Mouse (Mus musculus): ENCODE results near the gene Map3k13. TPM values are rescaled to one million over a fixed set of nuclear protein-coding genes. Genes with fewer than 3 reads are reported as not detected.

The Map3k13 gene
- total and polyA plus RNA-seq, 2 experiments from 2014 or later, result 3.0 to 8.7 TPM

- H3K4me1 ChIP-seq (ENCODE audit: insufficient read depth), result peaks cover 12% of the 10 kb centered on the region; the same call in 1 of the 2 replicates
- H3K4me2 ChIP-seq (ENCODE audit: low read depth), result no peak overlapping the region
- WGBS, result 88% methylated on average over 3 of the region's 3 CpGs
- no peak overlapping the region for H3K4me3 ChIP-seq (ENCODE audit: low read depth, low read length)
- DNase-seq, result no peak
- H3K27ac ChIP-seq (ENCODE audit: low read depth, low read length), result no peak overlapping the region
- no peak for ATAC-seq
- no peaks in the 10 kb centered on the region for H3K27me3 ChIP-seq (ENCODE audit: insufficient read depth, low read length)
- H3K9ac ChIP-seq, result no peak overlapping the region
- no peak for TF ChIP-seq CTCF (IDR thresholded peaks at IDR 0.05; ENCODE audit: low read depth)
- H3K36me3 ChIP-seq (ENCODE audit: insufficient read depth), result no peaks in the 10 kb centered on the region
- no peaks in the 10 kb centered on the region for H3K9me3 ChIP-seq (ENCODE audit: low read length)
Measured at GRCm38 (mm10) chr16:21877735-21878134, 83.6 kb downstream of the Map3k13 start.

GRCm38 (mm10) chr16:21878834-21879233, 84.7 kb downstream of the Map3k13 start:
- Histone ChIP-seq H3K36me3 (ENCODE audit: insufficient read depth) (no peaks in the 10 kb centered on the region), H3K4me3 (ENCODE audit: low read depth, low read length) (no peak overlapping the region), H3K27me3 (ENCODE audit: insufficient read depth, low read length) (no peaks in the 10 kb centered on the region), H3K4me2 (ENCODE audit: low read depth) (no peak overlapping the region), H3K9ac (no peak overlapping the region), H3K27ac (ENCODE audit: low read depth, low read length) (no peak overlapping the region), H3K9me3 (ENCODE audit: low read length) (no peaks in the 10 kb centered on the region), H3K4me1 (ENCODE audit: insufficient read depth) (peaks cover 12% of the 10 kb centered on the region; the same call in 1 of the 2 replicates)
- DNase-seq (no peak), ATAC-seq (no peak)
- TF ChIP-seq CTCF (IDR thresholded peaks at IDR 0.05; ENCODE audit: low read depth), result no peak
- 92% methylated on average over 3 of the region's 3 CpGs for WGBS

- H3K9me3 ChIP-seq (ENCODE audit: low read length), result no peaks in the 10 kb centered on the region
- no peak overlapping the region for H3K4me2 ChIP-seq (ENCODE audit: low read depth)
- no peak for TF ChIP-seq CTCF (IDR thresholded peaks at IDR 0.05; ENCODE audit: low read depth)
- peak; percentile 82 for ATAC-seq
- no peaks in the 10 kb centered on the region for H3K27me3 ChIP-seq (ENCODE audit: insufficient read depth, low read length)
- H3K4me1 ChIP-seq (ENCODE audit: insufficient read depth), result peaks cover 12% of the 10 kb centered on the region; the same call in 1 of the 2 replicates
- no peak overlapping the region for H3K9ac ChIP-seq
- no peaks in the 10 kb centered on the region for H3K36me3 ChIP-seq (ENCODE audit: insufficient read depth)
- H3K27ac ChIP-seq (ENCODE audit: low read depth, low read length), result peak overlapping the region; percentile 24; the same call in 1 of the 2 replicates
- 14% methylated on average over 6 of the region's 6 CpGs for WGBS
- H3K4me3 ChIP-seq (ENCODE audit: low read depth, low read length), result no peak overlapping the region
- peak; percentile 71 for DNase-seq
Measured at GRCm38 (mm10) chr16:21881181-21881580, 87.0 kb downstream of the Map3k13 start.

- TF ChIP-seq CTCF (IDR thresholded peaks at IDR 0.05; ENCODE audit: low read depth), result no peak
- WGBS, result 37% methylated on average over 7 of the region's 7 CpGs
- ATAC-seq (peak; percentile 71), DNase-seq (no peak)
- peaks cover 12% of the 10 kb centered on the region; the same call in 1 of the 2 replicates for H3K4me1 ChIP-seq (ENCODE audit: insufficient read depth)
- H3K27ac ChIP-seq (ENCODE audit: low read depth, low read length), result peak overlapping the region; percentile 24; the same call in 1 of the 2 replicates
- H3K36me3 ChIP-seq (ENCODE audit: insufficient read depth), result no peaks in the 10 kb centered on the region
- H3K4me2 ChIP-seq (ENCODE audit: low read depth), result no peak overlapping the region
- H3K9me3 ChIP-seq (ENCODE audit: low read length), result no peaks in the 10 kb centered on the region
- no peaks in the 10 kb centered on the region for H3K27me3 ChIP-seq (ENCODE audit: insufficient read depth, low read length)
- no peak overlapping the region for H3K4me3 ChIP-seq (ENCODE audit: low read depth, low read length)
- no peak overlapping the region; the same call in 1 of the 2 replicates for H3K9ac ChIP-seq
Measured at GRCm38 (mm10) chr16:21881582-21882259, 87.6 kb downstream of the Map3k13 start.

GRCm38 (mm10) chr16:21887601-21888000, 93.5 kb downstream of the Map3k13 start:
- Histone ChIP-seq H3K27ac (ENCODE audit: low read depth, low read length) (no peak overlapping the region), H3K9me3 (ENCODE audit: low read length) (no peaks in the 10 kb centered on the region), H3K4me1 (ENCODE audit: insufficient read depth) (no peaks in the 10 kb centered on the region), H3K27me3 (ENCODE audit: insufficient read depth, low read length) (no peaks in the 10 kb centered on the region), H3K4me3 (ENCODE audit: low read depth, low read length) (no peak overlapping the region), H3K36me3 (ENCODE audit: insufficient read depth) (peaks cover 7% of the 10 kb centered on the region), H3K9ac (no peak overlapping the region), H3K4me2 (ENCODE audit: low read depth) (no peak overlapping the region)
- no peak for TF ChIP-seq CTCF (IDR thresholded peaks at IDR 0.05; ENCODE audit: low read depth)
- WGBS, result 98% methylated on average over 2 of the region's 2 CpGs
- DNase-seq (no peak), ATAC-seq (no peak)

- no peak overlapping the region for H3K4me2 ChIP-seq (ENCODE audit: low read depth)
- 92% methylated on average over 6 of the region's 6 CpGs for WGBS
- ATAC-seq (no peak), DNase-seq (no peak)
- no peak overlapping the region for H3K4me3 ChIP-seq (ENCODE audit: low read depth, low read length)
- no peak overlapping the region for H3K9ac ChIP-seq
- no peak for TF ChIP-seq CTCF (IDR thresholded peaks at IDR 0.05; ENCODE audit: low read depth)
- no peaks in the 10 kb centered on the region for H3K9me3 ChIP-seq (ENCODE audit: low read length)
- no peaks in the 10 kb centered on the region for H3K4me1 ChIP-seq (ENCODE audit: insufficient read depth)
- H3K27me3 ChIP-seq (ENCODE audit: insufficient read depth, low read length), result no peaks in the 10 kb centered on the region
- no peak overlapping the region for H3K27ac ChIP-seq (ENCODE audit: low read depth, low read length)
- peaks cover 7% of the 10 kb centered on the region for H3K36me3 ChIP-seq (ENCODE audit: insufficient read depth)
Measured at GRCm38 (mm10) chr16:21893890-21894289, 99.7 kb downstream of the Map3k13 start.

GRCm38 (mm10) chr16:21901286-21901685, 107.1 kb downstream of the Map3k13 start:
- Histone ChIP-seq H3K9ac (no peak overlapping the region), H3K4me1 (ENCODE audit: insufficient read depth) (no peaks in the 10 kb centered on the region), H3K36me3 (ENCODE audit: insufficient read depth) (peaks cover 5% of the 10 kb centered on the region), H3K27me3 (ENCODE audit: insufficient read depth, low read length) (no peaks in the 10 kb centered on the region), H3K4me2 (ENCODE audit: low read depth) (no peak overlapping the region), H3K4me3 (ENCODE audit: low read depth, low read length) (no peak overlapping the region), H3K27ac (ENCODE audit: low read depth, low read length) (no peak overlapping the region), H3K9me3 (ENCODE audit: low read length) (no peaks in the 10 kb centered on the region)
- no peak for TF ChIP-seq CTCF (IDR thresholded peaks at IDR 0.05; ENCODE audit: low read depth)
- DNase-seq (no peak), ATAC-seq (no peak)
- 74% methylated on average over 5 of the region's 5 CpGs for WGBS

All from forebrain, postnatal 0 days (tissue).